Comparison of ENCODE assay signal across 23 mouse cellular contexts in genomic region chr14:20248001-20248400, GRCm38 (mm10). TPM values are rescaled to one million over a fixed set of nuclear protein-coding genes. Genes with fewer than 3 reads are reported as not detected.
"Had no signal": no experiment of that assay in that cellular context is flagged by ENCODE, and none has a peak within 500 bp of the region (broad histone marks: within the 10 kb centered on the region; RNA-seq: fewer than 3 reads in every experiment).

No protein-coding gene starts in this region.

- DNase-seq: lung, adult 18-20 months; lung, embryonic 14.5 days; lung, postnatal 10 days; lung, postnatal 4 days; midbrain, embryonic 14.5 days; retina, postnatal 1 day; right cerebral cortex, adult 18-20 months; thymus, adult 2 months; thymus, postnatal 25 days; thymus, postnatal 4 days had no signal

- H3K27ac ChIP-seq: midbrain, embryonic 10.5 days; midbrain, embryonic 12.5 days; neural tube, embryonic 13.5 days; neural tube, embryonic 15.5 days; stomach, embryonic 15.5 days; stomach, postnatal 0 days had no signal

- H3K4me3 ChIP-seq: midbrain, embryonic 10.5 days; midbrain, embryonic 12.5 days; myocyte; neural tube, embryonic 13.5 days; neural tube, embryonic 15.5 days; stomach, embryonic 15.5 days had no signal

RNA-seq across cellular contexts. Expression of gene Kcnk16, which starts 21.0 kb away (rescaled TPM):
- total RNA-seq: megakaryocyte, adult 5-6 weeks; megakaryocyte-erythroid progenitor cell, adult 5-6 weeks had no signal
- polyA plus RNA-seq: midbrain, embryonic 10.5 days; midbrain, embryonic 12.5 days; midbrain, embryonic 14.5 days; midbrain, embryonic 16.5 days; myocyte; neural tube, embryonic 11.5 days; neural tube, embryonic 15.5 days; spleen, adult 2 months; testis, adult 2 months had no signal
